Mouse (Mus musculus): ENCODE results near the gene Zmym5. TPM values are rescaled to one million over a fixed set of nuclear protein-coding genes. Genes with fewer than 3 reads are reported as not detected.
A peak's percentile ranks its signal among the peaks of the same experiment; 100 is the strongest.
"Not testable (repeated sequence)": the region's sequence is repeated elsewhere in the genome, so short reads cannot be mapped to it uniquely, and the experiment has no call there.

The Zmym5 gene
- polyA plus RNA-seq, 1 experiment from 2014 or later = 31.3 TPM

DNA sequence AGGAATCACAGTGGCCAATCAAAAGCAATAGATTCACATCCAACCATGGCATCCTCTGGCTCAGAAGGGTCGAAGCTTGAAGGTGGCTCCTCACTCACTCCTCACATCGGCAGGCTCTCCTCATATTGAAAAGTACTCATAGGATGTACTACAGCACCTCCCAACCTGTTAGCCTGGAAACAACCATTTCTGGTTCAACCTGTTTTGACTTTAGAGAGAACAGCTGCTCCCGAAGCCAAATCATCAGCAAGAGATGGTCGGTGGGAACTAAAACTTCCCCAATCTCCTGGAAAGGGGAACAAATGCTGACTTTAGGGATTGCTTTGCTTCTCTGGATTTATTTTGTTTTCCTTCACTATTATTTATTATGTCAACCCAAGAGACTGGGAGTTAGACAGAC is 5.6 kb upstream of the Zmym5 start:
- Histone ChIP-seq H3K36me3 (no peaks in the 10 kb centered on the region), H3K4me3 (no peak overlapping the region), H3K4me1 (replicated peaks) (peaks cover 9% of the 10 kb centered on the region), H3K27me3 (no peaks in the 10 kb centered on the region), H3K9me3 (peaks cover 7% of the 10 kb centered on the region; the same call in 1 of the 2 replicates), H3K27ac (replicated peaks) (no peak overlapping the region), H3K9ac (no peak overlapping the region), H3K4me2 (no peak overlapping the region)
- no peak for ATAC-seq (ENCODE audit: low read depth)
- 77% methylated on average over 4 of the region's 4 CpGs for WGBS

- ATAC-seq (ENCODE audit: low read depth) = no peak
- peaks cover 9% of the 10 kb centered on the region for H3K4me1 ChIP-seq (replicated peaks)
- no peak overlapping the region for H3K4me2 ChIP-seq
- H3K4me3 ChIP-seq = no peak overlapping the region
- no peak overlapping the region for H3K9ac ChIP-seq
- no peak overlapping the region for H3K27ac ChIP-seq (replicated peaks)
- 98% methylated on average over 4 of the region's 4 CpGs for WGBS
- no peaks in the 10 kb centered on the region for H3K27me3 ChIP-seq
- peaks cover 7% of the 10 kb centered on the region; the same call in 1 of the 2 replicates for H3K9me3 ChIP-seq
- H3K36me3 ChIP-seq = no peaks in the 10 kb centered on the region
Measured at GRCm38 (mm10) chr14:56816541-56816940, 5.0 kb upstream of the Zmym5 start.

DNA sequence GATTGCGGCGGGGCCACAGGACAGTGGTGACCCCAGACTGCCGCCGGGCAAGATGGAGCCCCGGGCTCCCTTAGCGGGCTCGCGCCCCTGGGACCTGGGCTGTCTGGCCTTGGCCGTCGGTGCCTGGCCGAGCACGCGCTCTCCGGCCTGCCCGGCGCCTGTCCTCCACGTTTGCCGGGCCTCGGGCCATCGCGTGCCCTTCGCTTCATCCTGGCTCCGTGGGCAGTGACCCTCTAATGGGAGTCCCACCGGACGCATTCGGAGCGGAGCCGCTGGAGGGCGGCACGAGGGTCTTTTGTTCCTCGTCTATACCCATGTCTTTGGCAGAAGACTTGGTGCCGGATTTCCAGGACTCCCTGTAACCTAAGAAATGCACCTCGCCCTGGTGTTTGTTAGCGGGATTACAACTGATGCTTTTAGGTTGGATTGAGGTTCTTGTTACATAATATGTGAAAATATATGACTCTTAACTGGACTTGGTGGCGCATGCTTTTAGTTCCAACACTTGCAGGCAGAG is 1.1 kb upstream of the Zmym5 start:
- H3K9ac ChIP-seq = peak overlapping the region; percentile 88
- peak overlapping the region; percentile 72 for H3K4me3 ChIP-seq
- H3K4me2 ChIP-seq = peak overlapping the region; percentile 61
- peak; percentile 49 for ATAC-seq (ENCODE audit: low read depth)
- peaks cover 39% of the 10 kb centered on the region for H3K4me1 ChIP-seq (replicated peaks)
- no peaks in the 10 kb centered on the region for H3K36me3 ChIP-seq
- WGBS = 2% methylated on average over 33 of the region's 35 CpGs
- peak overlapping the region; percentile 97 for H3K27ac ChIP-seq (replicated peaks)
- no peaks in the 10 kb centered on the region for H3K27me3 ChIP-seq
- no peaks in the 10 kb centered on the region for H3K9me3 ChIP-seq

DNA sequence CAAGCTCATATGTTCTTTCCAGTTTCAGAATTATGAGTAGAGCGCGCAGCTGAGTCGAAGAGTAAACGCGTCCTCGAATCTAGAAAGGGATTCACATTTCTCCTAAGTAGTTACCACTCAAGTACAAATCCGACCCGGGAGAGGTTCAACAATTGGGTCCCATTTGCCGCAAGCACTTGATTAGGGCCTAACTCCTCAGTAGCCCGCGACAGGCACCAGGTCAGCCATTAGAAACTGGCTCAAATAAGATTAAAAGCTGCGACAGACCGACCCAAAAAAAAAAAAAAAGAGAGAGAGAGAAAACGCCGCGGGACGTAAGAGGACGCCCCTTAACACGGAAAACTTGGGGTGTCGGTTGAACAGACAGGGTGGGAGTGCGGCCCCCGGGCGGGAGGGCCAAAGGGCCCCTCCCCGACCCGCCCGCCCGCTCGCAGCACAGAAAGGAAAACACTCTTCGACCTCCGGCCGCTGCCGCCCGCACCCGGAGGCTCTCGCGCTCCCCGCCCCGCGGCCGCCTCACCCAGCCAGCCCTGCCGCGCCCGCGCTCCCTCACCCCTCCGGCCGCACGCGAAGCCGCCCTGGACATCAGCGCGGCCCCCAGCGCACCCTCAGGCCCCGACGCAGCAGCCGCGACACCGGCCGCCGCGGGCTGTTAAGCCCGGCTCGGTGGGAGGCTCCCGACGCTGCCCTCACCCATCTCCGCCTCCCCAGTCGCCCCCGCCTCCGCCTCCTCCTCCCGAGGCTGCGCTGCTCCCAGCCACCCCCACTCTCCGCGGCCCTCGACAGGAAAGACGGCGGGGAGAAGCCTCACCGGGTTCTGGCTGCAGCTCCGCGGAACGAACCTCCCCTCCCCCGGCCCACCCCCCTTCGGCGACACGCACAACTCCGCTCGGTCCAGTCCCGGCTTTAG is 480 bp downstream of the Zmym5 start:
- not testable (repeated sequence) for H3K36me3 ChIP-seq; H3K27me3 ChIP-seq; ATAC-seq (ENCODE audit: low read depth); H3K9me3 ChIP-seq
- Histone ChIP-seq H3K4me2 (peak overlapping the region; percentile 73), H3K9ac (peak overlapping the region; percentile 86), H3K4me1 (replicated peaks) (peaks cover 39% of the 10 kb centered on the region), H3K4me3 (peak overlapping the region; percentile 72), H3K27ac (replicated peaks) (peak overlapping the region; percentile 93)
- under 1% methylated on average over 28 of the region's 86 CpGs for WGBS

DNA sequence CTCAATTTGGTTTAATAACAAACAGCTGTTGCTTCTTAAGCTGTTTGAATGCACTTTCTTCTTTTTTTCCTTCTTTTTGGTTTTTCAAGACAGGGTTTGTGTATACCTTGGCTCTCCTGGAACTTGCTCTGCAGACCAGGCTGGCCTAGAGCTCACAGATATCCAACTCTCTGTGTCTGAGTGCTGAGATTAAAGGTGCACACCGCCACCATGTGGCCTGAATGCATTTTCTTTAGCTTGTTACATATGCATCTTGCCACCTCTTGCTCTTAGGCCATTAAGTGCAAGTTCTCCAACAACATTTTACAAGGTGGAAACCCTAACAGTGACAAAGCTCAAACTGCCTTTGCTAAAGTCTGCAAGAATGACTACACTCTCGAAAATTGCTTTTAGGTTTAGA is 18.3 kb downstream of the Zmym5 start:
- Histone ChIP-seq H3K4me2 (no peak overlapping the region), H3K4me3 (no peak overlapping the region), H3K9ac (no peak overlapping the region), H3K36me3 (peaks cover 59% of the 10 kb centered on the region), H3K27me3 (no peaks in the 10 kb centered on the region), H3K27ac (replicated peaks) (no peak overlapping the region), H3K4me1 (replicated peaks) (no peaks in the 10 kb centered on the region), H3K9me3 (no peaks in the 10 kb centered on the region)
- WGBS = 43% methylated on average over 2 of the region's 2 CpGs
- no peak for ATAC-seq (ENCODE audit: low read depth)

- H3K4me1 ChIP-seq (replicated peaks) = no peaks in the 10 kb centered on the region
- no peak for ATAC-seq (ENCODE audit: low read depth)
Measured at GRCm38 (mm10) chr14:56784575-56784974, 26.9 kb downstream of the Zmym5 start.

DNA sequence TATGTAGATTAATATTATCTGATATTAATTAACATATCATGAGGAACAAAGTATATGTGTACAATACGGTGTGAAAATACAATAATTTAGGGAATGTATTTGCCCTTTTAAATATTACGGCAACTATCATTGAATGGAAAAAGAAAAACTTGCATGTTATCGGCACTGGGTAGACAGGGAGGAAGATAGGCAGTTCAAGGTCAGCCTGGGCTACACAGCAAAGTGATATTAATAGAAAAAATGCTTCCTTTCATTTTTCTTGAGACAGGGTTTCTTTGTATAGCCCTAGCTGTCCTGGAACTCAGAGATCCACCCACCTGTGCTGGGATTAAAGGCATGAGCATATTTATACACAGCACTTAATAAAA is 32.6 kb downstream of the Zmym5 start:
- no peaks in the 10 kb centered on the region for H3K9me3 ChIP-seq
- peak overlapping the region; percentile 84 for H3K4me3 ChIP-seq
- 39% methylated on average over 3 of the region's 3 CpGs for WGBS
- peak overlapping the region; percentile 94 for H3K27ac ChIP-seq (replicated peaks)
- peak overlapping the region; percentile 68 for H3K9ac ChIP-seq
- H3K36me3 ChIP-seq = no peaks in the 10 kb centered on the region
- H3K4me2 ChIP-seq = peak overlapping the region; percentile 82
- peak; percentile 21; the same call in 1 of the 2 replicates for ATAC-seq (ENCODE audit: low read depth)
- H3K4me1 ChIP-seq (replicated peaks) = peaks cover 34% of the 10 kb centered on the region
- no peaks in the 10 kb centered on the region for H3K27me3 ChIP-seq

More at GRCm38 (mm10) chr14:56784575-56784974, 26.9 kb downstream of the Zmym5 start:
- no peak overlapping the region for H3K9ac ChIP-seq
- 69% methylated on average over 1 of the region's 1 CpGs for WGBS
- H3K27me3 ChIP-seq = no peaks in the 10 kb centered on the region
- H3K4me2 ChIP-seq = no peak overlapping the region
- H3K4me3 ChIP-seq = no peak overlapping the region
- no peaks in the 10 kb centered on the region for H3K9me3 ChIP-seq
- no peak overlapping the region for H3K27ac ChIP-seq (replicated peaks)
- no peaks in the 10 kb centered on the region for H3K36me3 ChIP-seq

DNA sequence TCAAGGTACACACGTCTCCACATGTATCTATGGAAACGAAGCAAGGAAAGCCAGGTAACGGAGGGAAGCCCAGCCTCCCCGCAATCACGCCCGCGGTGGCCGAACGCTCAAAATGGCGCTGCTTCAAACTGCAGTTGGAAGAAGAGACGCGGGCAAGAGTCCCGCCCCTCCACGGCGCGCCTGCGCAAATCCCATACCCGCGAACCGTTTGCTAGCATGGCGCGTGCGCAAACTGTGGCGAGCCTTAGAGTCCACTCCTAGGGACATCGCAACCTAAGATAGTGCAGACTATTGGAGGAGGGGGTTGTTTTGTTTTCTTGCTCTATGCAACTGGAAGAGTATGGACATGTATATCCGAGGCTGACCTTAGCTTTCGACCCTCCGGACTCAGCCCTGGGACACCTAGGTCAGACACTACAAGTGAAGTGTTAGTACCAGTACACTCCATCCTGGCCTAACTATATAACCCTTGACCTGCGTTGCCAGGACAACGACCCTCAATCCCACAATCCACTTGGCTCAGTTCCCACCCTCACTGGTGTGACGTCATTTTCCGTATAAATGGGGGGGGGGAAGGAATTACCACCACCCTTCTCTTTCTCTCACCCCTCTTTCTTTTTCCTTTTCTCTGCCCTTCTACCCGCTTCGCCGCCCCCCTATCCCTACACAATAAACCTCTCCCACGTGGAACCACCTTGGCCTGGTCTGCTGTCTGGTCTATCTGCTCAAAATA is 33.1 kb downstream of the Zmym5 start, which contains the start of gene Pspc1:
Gene Pspc1 (minus strand): TSS at position 117 of the 733 bp plus-strand sequence.
- Histone ChIP-seq H3K9me3 (no peaks in the 10 kb centered on the region), H3K4me1 (replicated peaks) (peaks cover 39% of the 10 kb centered on the region), H3K27ac (replicated peaks) (peak within 1 kb of the TSS; percentile 94), H3K27me3 (no peaks in the 10 kb centered on the region), H3K9ac (peak within 1 kb of the TSS; percentile 89), H3K36me3 (no peaks in the 10 kb centered on the region), H3K4me2 (peak within 1 kb of the TSS; percentile 82), H3K4me3 (peak within 1 kb of the TSS; percentile 84)
- peak; percentile 98 for ATAC-seq (ENCODE audit: low read depth)
- under 1% methylated on average over 36 of the region's 36 CpGs for WGBS

DNA sequence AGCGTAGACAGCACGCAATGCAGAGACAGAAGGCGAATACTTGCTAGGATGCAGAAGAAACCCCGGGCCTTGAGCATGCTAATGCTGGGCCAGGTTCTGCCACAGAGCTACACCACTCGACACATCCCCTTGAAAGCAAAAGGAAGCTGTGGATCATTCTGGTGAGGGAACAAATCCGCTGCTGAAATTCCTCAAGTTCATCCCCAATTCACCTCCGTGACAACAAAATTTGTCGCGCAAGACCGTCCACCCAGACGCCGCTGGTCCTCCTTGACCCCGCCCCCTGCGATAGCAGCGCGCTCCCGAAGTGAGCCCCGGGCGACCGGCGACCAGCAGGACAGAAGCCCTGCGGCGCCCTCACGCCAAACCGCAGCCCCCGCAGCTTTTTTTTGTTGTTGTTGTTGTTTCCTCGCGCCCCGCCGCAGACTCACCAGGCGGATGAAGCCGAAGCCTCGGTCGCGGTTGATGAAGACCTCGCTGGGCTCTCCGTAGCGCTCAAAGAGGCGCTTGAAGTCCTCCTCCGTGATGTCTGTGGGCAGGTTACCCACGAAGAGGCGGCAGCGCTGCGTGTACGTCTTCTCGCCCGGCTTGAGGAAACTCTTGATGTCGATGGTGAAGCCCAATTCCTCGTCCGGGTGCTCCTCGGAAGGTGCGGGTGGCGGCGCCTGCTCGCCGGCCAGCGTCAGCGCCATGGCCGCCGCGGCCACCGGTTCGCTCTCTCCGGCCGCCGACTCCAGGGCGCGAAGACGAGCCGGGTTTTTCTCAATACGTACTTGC is 34.0 kb downstream of the Zmym5 start:
- under 1% methylated on average over 71 of the region's 71 CpGs for WGBS
- Histone ChIP-seq H3K4me1 (replicated peaks) (peaks cover 47% of the 10 kb centered on the region), H3K27me3 (no peaks in the 10 kb centered on the region), H3K9ac (peak overlapping the region; percentile 89), H3K4me3 (peak overlapping the region; percentile 84), H3K9me3 (no peaks in the 10 kb centered on the region), H3K27ac (replicated peaks) (peak overlapping the region; percentile 94), H3K4me2 (peak overlapping the region; percentile 82), H3K36me3 (no peaks in the 10 kb centered on the region)
- ATAC-seq (ENCODE audit: low read depth) = peak; percentile 29

DNA sequence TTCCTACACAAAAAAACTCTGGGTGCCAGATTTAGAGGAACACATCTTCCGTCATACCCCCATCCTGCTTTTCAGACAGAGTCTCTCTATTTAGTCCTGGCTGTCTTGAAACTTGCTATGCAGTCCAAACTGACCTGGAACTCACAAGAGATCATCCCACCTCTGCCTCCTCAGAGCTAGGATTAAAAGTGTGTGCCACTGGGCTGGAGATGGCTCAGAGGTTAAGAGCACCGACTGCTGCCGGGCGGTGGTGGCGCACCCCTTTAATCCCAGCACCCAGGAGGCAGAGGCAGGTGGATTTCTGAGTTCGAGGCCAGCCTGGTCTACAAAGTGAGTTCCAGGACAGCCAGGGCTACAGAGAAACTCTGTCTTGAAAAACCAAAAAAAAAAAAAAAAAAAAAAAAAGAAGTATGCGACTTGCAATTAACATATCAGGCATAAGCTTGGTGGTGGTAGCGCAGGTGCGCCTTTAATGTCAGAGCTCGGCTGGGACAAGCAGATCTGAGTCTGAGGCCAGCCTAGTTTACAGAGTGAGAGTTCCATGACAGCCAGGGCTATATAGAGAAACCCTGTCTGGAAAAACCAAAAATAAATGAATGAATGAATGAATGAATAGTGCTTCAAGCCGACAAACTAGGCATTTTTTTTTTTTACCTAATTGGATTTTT is 34.8 kb downstream of the Zmym5 start:
- Histone ChIP-seq H3K4me3 (peak overlapping the region; percentile 84), H3K36me3 (peaks cover 5% of the 10 kb centered on the region), H3K9ac (peak overlapping the region; percentile 89), H3K27ac (replicated peaks) (peak overlapping the region; percentile 94; the same call in 1 of the 2 replicates), H3K4me2 (peak overlapping the region; percentile 82), H3K9me3 (no peaks in the 10 kb centered on the region), H3K4me1 (replicated peaks) (peaks cover 47% of the 10 kb centered on the region), H3K27me3 (no peaks in the 10 kb centered on the region)
- 33% methylated on average over 11 of the region's 11 CpGs for WGBS
- no peak for ATAC-seq (ENCODE audit: low read depth)

DNA sequence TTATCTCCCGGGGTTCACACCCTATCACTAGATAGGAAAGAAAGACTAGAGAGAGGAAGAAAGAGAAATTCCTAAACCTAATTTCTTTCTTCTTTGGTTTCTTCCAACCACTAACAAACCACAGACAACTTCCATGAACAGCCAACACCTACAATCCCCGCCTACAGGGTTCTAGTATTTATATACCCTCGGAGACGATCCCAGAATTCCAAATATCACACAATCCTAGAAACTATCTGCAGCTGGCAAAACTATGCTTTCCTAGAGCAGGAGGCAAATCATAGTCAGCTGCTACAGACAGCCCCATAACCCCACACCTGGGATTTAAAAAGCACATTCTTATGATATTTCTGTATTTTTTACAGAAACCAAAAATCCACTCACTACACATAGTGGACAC is 36.1 kb downstream of the Zmym5 start:
- Histone ChIP-seq H3K27me3 (no peaks in the 10 kb centered on the region), H3K9ac (peak overlapping the region; percentile 38; the same call in 1 of the 2 replicates), H3K36me3 (peaks cover 18% of the 10 kb centered on the region), H3K4me1 (replicated peaks) (peaks cover 47% of the 10 kb centered on the region), H3K4me2 (peak overlapping the region; percentile 82), H3K4me3 (peak overlapping the region; percentile 84), H3K9me3 (no peaks in the 10 kb centered on the region), H3K27ac (replicated peaks) (no peak overlapping the region)
- no peak for ATAC-seq (ENCODE audit: low read depth)
- 80% methylated on average over 4 of the region's 4 CpGs for WGBS

All from neural tube, embryonic 13.5 days (tissue).